Mouse (Mus musculus): ENCODE results near the gene Stx8.

The Stx8 gene

DNA sequence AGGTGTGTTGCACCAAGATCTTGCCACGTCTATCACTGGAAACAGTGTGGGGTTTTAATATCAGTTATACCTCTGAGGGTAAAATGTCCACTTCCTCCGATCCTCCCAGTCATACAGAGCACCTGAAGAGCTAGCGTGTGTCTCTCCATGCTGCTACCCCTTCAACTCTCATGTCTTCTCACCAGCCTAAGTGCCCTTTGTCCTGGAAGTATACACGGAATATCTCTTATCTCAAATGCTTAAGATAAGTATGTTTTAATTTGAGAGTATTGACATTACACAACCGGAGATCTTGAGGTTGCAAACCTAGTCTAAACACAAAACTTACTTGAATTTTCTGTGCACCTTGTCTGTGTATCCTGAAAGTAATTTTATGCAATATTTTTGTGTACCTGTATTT, 68.4 kb downstream of the Stx8 start:
- DNase-seq (ENCODE audit: low read depth, low spot score) = no peak

DNA sequence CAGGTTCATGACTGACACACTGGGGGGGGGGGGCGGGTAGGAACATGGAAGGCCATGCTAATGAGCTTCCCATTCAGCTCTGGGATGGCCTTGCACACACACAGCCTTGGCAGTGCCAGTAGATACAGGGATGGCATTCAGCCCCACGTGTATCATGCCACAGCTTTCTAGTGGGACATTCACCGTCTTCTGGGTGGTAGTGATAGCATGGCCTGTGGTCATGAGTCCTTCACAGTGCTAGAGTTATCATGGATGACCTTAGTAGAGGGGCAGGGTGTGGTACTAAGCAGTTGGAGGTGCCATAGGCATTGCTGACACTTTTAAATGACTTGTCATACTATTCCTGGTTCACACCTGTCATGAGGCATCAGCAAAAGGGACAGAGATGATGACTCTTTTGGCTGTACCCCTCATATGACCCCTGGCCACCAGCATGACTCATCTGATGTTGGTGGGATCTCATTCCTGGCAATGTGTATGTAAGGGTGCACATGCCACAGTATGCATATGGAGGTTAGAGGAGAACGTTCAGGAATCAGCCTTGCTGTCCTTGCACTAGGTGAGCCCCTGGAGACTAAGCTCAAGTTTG, 69.4 kb downstream of the Stx8 start:
- no peak for DNase-seq (ENCODE audit: low read depth, low spot score)

DNA sequence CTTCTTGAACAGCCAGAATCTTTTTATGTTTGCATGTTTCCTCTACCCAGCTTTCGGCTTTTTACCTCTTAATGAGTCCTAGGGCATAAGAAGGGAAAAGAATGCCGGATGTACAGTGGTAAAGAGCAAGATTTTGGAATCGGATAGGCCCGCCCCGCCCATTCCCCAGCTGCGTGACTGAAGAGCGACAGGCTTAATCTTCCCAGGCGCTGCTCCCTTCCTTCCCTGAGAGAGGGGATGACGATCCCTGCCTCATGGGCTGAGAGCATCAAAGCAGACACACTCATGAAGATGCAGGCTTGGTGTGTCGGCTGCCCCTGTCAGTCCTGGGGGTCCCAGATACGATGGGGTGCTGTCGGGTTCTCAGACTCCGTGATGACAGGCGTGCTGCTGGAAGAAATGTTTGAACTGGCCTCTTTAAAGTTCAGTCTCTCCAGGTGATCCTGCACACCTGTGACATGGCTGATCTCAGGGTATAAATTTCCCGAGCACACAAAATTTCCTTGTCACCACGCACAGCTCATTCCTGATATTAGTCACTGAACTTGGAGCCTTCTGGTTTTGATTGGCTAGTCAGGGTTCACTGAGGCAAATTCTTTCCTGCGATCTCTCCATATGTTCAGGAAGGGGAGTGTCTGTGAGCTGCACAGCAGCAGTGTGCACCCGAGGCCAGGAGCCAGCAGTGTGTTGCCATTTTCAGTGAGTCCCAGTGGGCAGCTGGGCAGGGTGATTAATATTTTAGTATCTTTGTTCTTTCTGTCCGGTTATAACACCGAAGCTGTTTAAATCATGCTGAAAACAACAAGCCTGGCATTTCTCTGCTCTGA, 70.4 kb downstream of the Stx8 start:
- no peak for DNase-seq (ENCODE audit: low read depth, low spot score)

DNA sequence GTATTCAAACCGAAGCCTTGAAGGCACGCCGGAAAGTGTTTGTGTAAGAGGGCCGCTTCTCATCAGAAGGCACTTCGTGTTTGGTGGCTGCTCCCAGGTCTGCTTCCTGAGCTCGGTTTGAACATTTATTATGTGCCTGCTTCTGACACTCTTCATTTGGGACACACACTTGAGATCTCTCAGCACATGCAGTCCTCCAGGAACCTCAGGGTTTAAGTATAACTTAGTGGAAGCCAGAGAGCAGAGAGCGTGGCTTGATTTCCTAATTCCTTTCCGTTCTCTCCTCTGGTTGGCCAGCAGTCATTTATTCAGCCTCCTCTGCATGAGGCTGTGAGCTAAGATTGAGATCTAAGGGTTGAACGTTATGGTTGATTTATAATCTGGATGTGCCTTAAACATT, 71.1 kb downstream of the Stx8 start:
- DNase-seq (ENCODE audit: low read depth, low spot score) = no peak

DNA sequence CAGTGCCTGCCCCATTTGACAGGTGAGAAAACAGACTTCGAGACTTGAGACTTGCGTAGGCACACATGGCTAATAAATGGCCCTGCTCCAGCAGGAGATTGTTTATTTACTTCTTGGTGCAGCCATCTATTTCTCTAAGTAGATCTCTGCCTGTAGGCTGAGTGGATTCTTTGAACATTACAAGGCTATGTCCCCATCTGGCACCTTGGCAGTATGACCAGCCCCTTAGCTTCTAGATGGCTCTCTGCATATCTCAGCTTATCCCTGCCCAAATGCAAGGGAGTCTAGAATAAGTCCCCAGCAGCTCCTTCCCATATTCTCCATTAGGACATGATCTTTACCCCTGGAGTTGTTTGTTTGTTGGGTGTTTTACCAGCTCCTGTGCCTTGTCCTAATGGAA, 72.1 kb downstream of the Stx8 start:
- no peak for DNase-seq (ENCODE audit: low read depth, low spot score)

DNA sequence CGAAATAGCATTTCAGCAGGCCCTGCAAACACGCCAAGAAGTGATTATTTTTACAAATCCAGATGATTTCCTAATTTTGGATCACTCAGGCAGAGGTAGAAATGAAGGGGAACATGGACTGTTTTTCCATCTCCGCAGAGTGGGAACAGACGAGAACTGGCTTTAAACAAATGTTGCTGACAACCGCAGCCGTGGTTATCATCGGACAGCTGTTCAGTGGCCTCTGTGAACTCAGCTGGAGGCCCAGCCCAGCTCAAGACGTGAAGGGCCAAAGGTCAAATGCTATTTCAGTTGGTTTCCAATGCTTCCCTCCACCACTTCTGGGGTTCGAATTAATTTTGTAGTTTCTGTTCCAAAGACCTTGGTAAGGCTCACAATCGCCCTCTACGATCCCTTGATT, 78.2 kb downstream of the Stx8 start:
- no peak for DNase-seq (ENCODE audit: low read depth, low spot score)

DNA sequence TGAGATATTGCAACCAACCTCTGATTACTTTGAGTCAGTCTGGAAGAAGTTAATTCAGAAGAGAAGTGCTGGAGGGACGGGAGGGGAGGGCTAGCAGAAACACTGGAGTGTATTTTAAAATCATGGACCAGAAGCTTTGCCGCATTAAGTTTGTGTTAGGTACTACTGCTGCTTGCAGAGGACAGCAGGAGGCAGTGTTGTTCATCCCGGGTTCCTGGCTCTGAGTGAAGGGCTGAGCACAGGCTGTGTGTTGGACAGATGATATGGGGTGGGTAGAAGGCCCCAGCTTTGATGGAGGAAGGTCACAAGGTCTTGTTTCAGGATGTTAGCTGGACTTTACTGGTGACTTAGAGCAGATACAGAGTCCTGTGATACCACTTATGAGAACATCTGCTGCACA, 80.9 kb downstream of the Stx8 start:
- DNase-seq (ENCODE audit: low read depth, low spot score) = no peak

DNA sequence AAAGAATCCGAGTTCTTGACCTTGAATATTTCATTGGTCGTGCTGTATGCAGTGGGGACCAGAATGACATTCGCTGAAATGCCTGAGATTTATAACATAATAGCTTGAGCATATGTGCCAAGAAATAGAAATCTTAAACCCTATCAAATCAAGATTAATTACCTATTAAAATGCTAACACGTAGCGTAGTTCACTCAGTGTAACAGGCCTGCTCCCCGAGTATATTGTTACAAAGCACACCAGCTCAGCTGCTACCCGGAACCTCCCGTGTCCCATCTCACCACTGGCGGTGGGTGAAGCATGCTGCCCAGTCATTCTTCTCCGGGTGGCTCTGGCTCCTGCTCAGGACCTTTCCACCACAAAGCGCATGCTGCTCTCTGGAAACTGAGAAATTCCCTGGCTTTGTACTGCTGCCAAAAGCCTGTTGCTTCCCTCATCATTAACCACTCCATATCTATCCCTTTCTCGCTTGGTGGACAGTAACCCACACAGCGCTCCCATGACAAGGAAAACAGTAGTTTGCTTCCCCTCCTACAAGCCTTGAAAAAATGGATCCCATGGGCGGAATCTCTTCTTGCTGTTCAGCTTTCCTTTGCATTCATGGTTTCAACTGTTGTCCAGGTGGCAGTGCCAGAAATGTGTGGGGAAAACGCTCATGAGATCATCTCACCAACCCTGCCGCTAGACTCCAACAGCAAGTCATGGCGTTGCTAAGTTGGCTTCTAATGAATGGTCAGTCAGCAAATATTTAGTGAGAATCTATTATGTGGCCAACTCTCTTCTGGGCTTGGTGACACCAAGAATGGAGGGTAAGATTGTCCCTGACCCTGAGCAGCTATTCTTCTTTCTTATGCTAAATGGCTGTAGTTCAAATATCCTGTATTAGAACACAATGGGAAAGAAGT, 83.5 kb downstream of the Stx8 start:
- no peak for DNase-seq (ENCODE audit: low read depth, low spot score)

DNA sequence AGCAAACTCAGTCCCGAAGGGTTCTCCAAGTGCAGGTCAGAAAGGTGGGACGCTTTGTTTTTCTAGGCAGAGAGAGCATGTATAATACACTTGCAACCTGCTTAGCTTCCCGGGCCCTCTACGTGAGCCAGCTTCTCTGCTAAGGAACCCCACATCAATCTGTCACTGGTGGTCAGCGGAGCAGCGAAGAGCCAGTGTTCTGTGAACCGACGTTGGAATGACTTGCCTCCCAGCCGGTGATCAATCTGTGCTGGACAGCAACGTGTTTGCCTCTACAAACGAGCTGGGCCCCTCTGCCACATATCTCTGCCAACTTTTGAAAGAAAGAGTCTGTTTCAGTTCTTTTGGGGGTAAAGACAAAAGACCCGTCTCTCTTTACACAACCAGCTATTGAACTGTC, 84.7 kb downstream of the Stx8 start:
- DNase-seq (ENCODE audit: low read depth, low spot score) = no peak

DNA sequence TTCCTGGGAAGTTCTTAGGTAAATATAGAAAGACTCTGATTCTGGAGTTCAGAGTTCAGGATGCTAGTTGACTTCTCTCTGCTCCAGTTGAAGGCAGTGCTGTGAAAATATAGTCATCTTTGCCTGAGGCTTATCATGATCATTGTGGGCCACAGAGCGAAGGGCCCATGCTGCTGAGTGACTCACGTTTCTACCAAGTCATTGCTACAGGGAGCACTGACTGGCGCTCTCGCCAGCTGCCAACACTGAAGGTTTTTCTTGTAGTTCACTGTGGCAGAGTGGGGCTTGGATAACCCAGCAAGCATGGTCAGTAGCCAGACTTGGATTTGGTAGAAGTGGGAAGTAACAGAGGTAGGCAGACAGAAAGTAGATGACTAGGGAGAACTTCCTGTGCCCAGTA, 85.3 kb downstream of the Stx8 start:
- DNase-seq (ENCODE audit: low read depth, low spot score) = no peak

DNA sequence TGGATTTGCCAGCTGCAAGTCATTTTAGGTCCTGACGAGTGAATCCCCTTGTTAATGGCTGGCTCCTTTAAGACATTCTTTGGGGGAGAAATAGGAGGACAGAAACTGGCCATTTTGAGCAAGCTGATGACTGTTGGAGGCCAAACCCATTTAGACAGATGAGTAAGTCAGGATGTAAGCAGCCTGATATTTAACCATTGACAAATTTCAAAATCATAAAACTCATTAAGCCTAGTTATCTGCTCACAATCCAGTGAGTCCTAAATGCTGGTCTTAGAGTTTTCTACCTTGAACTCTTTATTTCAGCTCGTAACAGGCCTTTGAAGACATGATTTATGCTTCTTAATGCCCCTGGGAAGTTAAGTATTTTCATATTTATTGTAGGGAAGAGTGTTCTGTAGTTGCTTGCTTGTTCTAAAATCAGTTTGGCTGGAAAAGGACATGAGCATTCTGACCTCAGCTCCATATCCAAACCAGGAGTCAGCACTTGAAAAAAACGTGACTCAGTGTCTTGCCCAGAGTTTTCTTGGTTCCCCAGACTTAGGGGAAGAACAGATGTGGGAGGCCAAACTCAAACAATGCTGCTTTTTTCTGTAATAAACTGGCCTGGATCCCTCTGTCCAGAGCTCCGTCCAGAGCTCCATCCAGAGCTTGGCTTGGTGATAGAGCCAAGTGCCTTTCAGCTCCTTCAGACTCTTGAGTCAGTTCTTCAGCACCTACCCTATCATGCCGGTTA, 92.6 kb downstream of the Stx8 start:
- DNase-seq (ENCODE audit: low read depth, low spot score) = no peak

DNA sequence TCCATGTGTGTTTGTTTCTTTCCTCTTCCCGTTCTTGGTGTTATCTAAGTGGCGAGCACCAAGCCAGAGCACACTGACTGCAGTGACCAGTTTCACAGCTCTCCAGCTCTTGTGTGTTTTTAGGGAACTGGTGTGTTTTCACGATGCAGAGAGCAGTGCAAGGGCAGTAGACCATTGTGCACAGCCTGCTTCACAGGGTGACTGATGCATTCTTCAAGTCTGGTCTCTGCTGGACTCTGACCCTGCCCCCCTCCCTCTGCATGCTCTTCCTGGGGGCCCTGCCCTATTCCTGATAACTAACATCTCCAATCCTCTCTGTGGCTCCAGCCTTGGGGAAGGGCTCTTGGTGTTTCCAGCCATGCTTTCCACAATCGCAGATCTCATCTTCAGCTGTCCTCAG, 94.7 kb downstream of the Stx8 start:
- no peak for DNase-seq (ENCODE audit: low read depth, low spot score)

DNA sequence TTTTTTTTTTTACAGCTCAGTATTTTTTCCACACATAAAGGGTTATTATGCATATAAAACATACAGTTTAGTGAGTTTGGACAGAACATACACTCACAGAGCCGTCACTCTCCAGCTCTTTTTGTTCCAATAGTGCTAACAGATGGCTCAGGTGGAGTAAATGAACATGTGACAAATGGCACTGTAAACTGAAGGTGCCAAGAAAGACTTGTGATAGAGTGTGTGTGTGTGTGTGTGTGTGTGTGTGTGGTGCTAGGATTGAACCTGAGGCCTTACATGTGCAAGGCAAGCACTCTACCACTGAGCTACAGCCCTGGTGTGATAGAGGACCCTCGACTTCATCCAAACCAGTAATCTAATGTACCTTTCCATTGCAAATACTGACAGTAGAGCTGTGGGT, 96.1 kb downstream of the Stx8 start:
- DNase-seq (ENCODE audit: low read depth, low spot score) = no peak

DNA sequence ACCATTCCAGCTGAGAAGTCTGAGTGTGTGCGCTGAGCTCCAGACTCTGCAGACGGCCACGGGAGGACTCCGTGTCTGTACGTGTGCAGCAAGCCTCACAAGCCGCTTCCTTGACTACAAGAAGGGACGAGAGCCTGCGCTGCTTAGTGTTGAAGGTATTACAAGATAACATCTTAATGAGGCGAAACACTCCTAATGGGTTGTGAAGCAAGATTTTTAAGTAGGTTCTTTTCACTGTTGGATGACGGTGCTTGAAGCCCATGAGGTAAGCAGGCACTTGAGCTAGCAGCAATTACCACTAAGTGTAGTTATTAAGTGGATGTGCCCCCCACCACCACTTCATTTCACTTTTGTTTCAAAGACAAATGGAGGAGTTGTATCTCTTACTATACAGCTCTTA, 101.8 kb downstream of the Stx8 start:
- no peak for DNase-seq (ENCODE audit: low read depth, low spot score)

DNA sequence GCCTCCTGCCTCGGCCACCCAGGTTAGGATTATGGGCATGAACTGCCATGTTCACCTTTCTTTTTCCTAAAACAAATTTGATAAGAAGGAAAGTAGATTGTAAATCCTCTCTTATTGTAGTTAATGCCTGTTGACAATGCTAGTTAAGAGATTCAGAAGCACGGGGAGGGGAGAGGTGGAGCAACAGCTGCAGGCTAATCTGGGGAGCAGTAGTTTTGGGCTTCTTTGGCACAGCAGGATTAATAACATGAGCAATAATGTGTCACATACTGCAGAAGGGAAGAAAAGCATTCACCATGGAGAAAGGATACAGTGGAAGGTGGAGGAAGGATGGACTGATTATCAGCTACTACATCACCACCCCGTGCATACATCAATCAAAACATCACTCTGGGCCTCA, 104.1 kb downstream of the Stx8 start:
- no peak for DNase-seq (ENCODE audit: low read depth, low spot score)

DNA sequence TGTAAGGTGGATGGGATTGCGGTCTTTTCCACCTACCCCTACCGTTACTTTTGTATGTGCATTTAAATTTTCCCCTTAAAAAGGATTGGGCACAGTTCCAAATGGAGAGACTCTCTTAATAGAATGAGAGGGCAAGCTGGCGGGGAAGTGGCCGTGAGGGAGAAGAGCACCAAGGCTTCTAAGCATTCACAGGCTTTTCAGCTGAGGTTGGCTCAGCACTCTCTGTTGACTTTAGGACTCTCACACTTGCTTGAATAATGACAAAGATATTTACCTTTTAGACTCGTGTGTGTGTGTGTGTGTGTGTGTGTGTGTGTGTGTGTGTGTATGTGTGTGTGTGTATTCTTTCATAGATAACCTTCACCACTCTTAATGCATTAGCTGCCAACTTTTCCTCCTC, 105.8 kb downstream of the Stx8 start:
- DNase-seq (ENCODE audit: low read depth, low spot score) = no peak

DNA sequence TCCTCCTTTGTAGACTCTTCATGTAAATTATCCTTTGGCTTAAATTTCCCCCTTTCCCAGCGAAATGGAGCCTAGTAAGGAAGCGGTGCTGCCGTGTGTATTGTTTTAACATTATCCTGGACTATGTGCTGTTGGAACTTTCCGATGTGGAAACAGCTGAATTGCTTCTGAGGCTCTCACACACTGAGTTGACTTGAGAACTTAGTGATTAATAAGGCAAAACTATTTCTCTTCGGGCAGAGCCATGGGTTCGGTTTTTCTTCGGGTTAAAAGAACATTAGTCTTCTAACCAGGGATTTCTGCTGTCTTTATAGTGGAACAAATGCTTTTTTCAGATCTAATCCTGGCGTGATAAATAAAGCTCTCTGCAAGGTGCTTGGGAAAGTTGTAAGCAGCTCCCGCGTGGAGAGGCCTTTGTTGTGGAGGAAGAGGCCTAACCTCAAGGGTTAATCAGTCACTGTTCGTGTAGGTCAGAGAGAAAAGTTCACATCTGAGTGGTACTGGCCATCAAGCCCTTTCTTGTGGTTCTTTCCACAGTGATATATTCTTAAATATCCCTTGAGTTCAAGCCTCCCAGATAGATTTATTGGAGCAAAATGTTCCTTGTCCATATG, 106.7 kb downstream of the Stx8 start:
- no peak for DNase-seq (ENCODE audit: low read depth, low spot score)

DNA sequence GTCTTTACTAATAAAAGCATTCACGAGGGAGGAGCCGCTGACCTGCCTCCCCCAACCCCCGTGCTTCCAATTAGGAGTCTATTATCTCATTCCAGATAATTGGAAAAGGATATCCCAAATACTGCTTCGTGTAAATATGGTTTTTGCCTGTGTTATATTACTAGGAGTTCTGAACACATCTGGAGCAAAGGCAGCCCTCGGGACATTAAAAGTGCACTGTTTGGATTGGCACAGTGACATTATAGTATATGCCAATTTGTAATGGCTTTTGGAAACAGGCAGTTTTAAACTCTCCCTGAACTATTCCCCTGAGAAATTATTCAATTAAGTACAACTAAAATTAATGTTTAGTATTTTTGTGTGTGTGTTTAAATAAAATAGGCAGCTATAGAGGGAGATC, 108.7 kb downstream of the Stx8 start:
- no peak for DNase-seq (ENCODE audit: low read depth, low spot score)

DNA sequence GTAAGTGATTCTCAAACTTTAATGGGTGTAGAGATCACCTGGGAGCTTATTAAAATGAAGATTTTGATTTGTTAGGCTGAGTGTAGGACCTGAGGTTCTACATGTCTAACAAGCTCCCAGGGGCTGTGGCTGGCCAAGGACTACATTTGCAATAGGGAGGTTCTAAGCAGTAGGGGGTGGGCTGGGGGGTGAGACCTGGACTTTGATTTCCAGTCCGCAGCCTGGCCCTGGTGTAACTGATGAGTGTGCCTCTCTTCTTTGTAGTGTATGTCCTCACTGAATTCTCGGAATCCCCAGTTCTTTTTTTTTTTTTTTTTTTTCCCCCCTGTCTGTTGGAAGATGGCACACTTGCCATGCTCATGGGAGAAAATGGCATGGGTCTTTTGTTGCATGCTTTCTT, 109.3 kb downstream of the Stx8 start:
- no peak for DNase-seq (ENCODE audit: low read depth, low spot score)

DNA sequence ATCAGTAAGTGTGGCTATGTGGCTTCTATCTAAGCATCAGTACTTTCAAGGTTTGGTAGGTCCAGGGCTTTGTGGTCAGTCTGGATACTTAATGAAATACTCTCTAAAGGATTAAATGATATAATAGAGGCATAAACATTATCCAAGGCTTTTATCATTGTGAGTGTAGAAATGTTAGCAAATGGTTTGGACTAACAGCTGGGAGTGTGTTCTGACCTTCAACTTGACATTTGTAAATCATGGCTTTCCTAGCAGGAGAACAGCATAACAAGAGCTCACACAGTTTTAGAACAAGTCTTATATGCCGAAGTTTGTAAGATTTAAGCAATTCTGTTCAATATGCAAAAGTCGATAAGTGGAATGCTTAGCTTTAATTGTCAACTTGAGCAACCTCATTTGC, 113.8 kb downstream of the Stx8 start:
- no peak for DNase-seq (ENCODE audit: low read depth, low spot score)

DNA sequence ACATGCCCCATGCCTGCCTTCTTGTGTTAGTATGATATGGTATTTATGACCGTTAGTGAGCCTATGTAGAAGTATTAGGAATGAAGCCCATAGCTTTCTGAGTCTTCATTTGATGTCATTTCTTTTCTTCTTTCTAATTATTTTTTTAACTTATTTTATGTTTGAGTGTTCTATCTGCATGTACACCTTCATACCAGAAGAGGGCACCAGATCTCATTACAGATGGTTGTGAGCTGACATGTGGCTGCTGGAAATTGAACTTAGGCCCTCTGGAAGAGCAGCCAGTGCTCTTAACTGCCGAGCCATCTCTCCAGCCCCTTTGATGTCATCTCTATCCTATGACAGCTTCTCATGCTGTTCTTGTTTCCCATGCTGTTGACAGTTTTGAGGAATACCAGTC, 115.0 kb downstream of the Stx8 start:
- no peak for DNase-seq (ENCODE audit: low read depth, low spot score)

DNA sequence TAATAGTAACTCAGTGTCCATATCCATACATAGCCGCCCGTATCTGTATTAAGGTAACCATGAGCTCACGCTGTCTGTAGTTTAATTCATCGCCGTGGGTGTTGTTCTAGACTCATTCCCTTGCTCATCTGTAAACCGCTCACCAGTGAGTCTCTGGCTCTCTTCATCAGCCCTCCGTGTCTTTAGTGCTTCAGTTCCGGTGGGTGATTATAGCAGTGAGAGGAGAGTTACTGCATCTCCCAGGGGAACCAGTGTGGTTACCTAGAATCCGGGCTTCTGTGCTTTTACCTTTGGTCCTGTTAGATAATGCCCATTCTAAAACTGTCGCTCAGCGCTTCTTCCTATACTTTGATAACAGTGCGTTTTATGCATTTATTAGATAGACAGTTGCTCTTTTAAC, 116.8 kb downstream of the Stx8 start:
- DNase-seq (ENCODE audit: low read depth, low spot score) = no peak
